Mouse (Mus musculus) ES-E14 (cell line): ENCODE data around the gene Cox8a. TPM values are rescaled to one million over a fixed set of nuclear protein-coding genes. Genes with fewer than 3 reads are reported as not detected.

Experiments
- DNase-seq: peaks from one replicate; pipeline ENCODE4 v3.0.0-alpha.2; 2013; ENCODE audit warnings: low read depth, low spot score
- H3K27ac ChIP-seq: 2 replicates; pipeline ENCODE4 v1.5.1; 2012; ENCODE audit warnings: low read depth, mild to moderate bottlenecking, low read length, moderate library complexity, mixed read lengths; ENCODE audit not compliant: poor library complexity, insufficient read depth, severe bottlenecking
- H3K36me3 ChIP-seq: 2 replicates; pipeline ENCODE4 v1.6.1; 2012; ENCODE audit warnings: mild to moderate bottlenecking, low read length, moderate library complexity, mixed read lengths; ENCODE audit not compliant: control insufficient read depth, poor library complexity, insufficient read depth, severe bottlenecking
- H3K4me1 ChIP-seq, 2 experiments: fragments of 150-350 bp in 1 of 2; sonication (generic) in 1 of 2; 2 replicates each; pipeline ENCODE4 v1.6.1; 2012; ENCODE audit warnings: low read length in 2 of 2, mild to moderate bottlenecking in 1 of 2, mixed read lengths in 1 of 2; ENCODE audit not compliant: control insufficient read depth in 2 of 2, insufficient read depth in 2 of 2, poor library complexity in 1 of 2
- H3K4me3 ChIP-seq, 2 experiments: fragments of 150-350 bp in 1 of 2; sonication (generic) in 1 of 2; 2 replicates each; pipeline ENCODE4 v1.5.1; 2012; ENCODE audit warnings: low read length in 2 of 2, low read depth in 1 of 2, mild to moderate bottlenecking in 1 of 2, mixed read lengths in 1 of 2; ENCODE audit not compliant: insufficient read depth in 1 of 2, poor library complexity in 1 of 2, severe bottlenecking in 1 of 2
- H3K9ac ChIP-seq: 2 replicates; pipeline ENCODE4 v1.6.1; 2012; ENCODE audit warnings: low read depth, mild to moderate bottlenecking, low read length, mixed read lengths; ENCODE audit not compliant: poor library complexity, insufficient read depth, severe bottlenecking
- H3K9me3 ChIP-seq: fragments of 150-350 bp; sonication (generic); 2 replicates; pipeline ENCODE4 v1.6.1; 2012; ENCODE audit warnings: low read depth, mild to moderate bottlenecking, low read length; ENCODE audit not compliant: control insufficient read depth, insufficient read depth
- CHD2 ChIP-seq: IDR thresholded peaks from 2 replicates; pipeline ENCODE4 v1.6.1; 2014; ENCODE audit warnings: mild to moderate bottlenecking, low read depth, low read length, inconsistent platforms
- HCFC1 ChIP-seq: IDR thresholded peaks from 2 replicates; pipeline ENCODE4 v1.6.1; 2012; ENCODE audit warnings: low read length, inconsistent platforms, borderline replicate concordance; ENCODE audit not compliant: insufficient read depth
- MAFK ChIP-seq: IDR thresholded peaks from 2 replicates; pipeline ENCODE4 v1.6.1; 2014; ENCODE audit warnings: mild to moderate bottlenecking, low read depth, low read length, inconsistent platforms; ENCODE audit not compliant: insufficient read depth
- ZC3H11A ChIP-seq: IDR thresholded peaks from 2 replicates; pipeline ENCODE4 v1.6.1; 2012; ENCODE audit warnings: low read depth, mild to moderate bottlenecking, inconsistent platforms, low read length, borderline replicate concordance
- ZNF384 ChIP-seq: IDR thresholded peaks from 2 replicates; pipeline ENCODE4 v1.6.1; 2012; ENCODE audit warnings: low read depth, low read length, inconsistent platforms
- in situ Hi-C, 2 experiments: fragments of 600-800 bp; cut with MboI; formaldehyde crosslinking; loops; one replicate each; pipeline ENCODE4 v1.15.1; 2025; ENCODE audit warnings: low sequenced_read_pairs in 2 of 2, inconsistent platforms in 1 of 2; ENCODE audit not compliant: unreplicated experiment in 2 of 2
- total RNA-seq: library from RNA; depleted of rRNA; stranded (reverse); fragments of 300-350 nt; gene quantifications from 2 replicates; pipeline ENCODE4 v1.2.3, GENCODE M21; 2012

Cox8a gene
- total RNA-seq, 1 experiment: 882 TPM

- Histone ChIP-seq H3K36me3 (no peaks in the 10 kb centered on the region), H3K9me3 (no peaks in the 10 kb centered on the region), H3K4me1 (peaks cover 6 to 27% of the 10 kb centered on the region in 2 experiments), H3K9ac (no peak overlapping the region), H3K4me3 (no peak overlapping the region), H3K27ac (no peak overlapping the region)
- in situ Hi-C loops: no loop called here
- TF ChIP-seq MAFK: no peak
- TF ChIP-seq ZNF384: no peak
- no peak for TF ChIP-seq HCFC1
- no peak for TF ChIP-seq CHD2
- no peak for TF ChIP-seq ZC3H11A
- DNase-seq: no peak
Observed at GRCm38 (mm10) chr19:7177804-7178511, 39.5 kb downstream of the Cox8a start.

GRCm38 (mm10) chr19:7176041-7176696 is 41.2 kb downstream of the Cox8a start:
- Histone ChIP-seq H3K9me3 (no peaks in the 10 kb centered on the region), H3K36me3 (no peaks in the 10 kb centered on the region), H3K27ac (no peak overlapping the region), H3K9ac (no peak overlapping the region), H3K4me3 (no peak overlapping the region), H3K4me1 (peaks cover 2 to 30% of the 10 kb centered on the region in 2 experiments; a peak in 3 of 4 replicates)
- no peak for DNase-seq
- in situ Hi-C loops: no loop called here
- TF ChIP-seq CHD2 (no peak), ZC3H11A (no peak), HCFC1 (no peak), MAFK (no peak), ZNF384 (no peak)

GRCm38 (mm10) chr19:7172051-7172866 is 45.2 kb downstream of the Cox8a start:
- Histone ChIP-seq H3K27ac (no peak overlapping the region), H3K36me3 (no peaks in the 10 kb centered on the region), H3K4me1 (peaks cover 3 to 31% of the 10 kb centered on the region in 2 experiments; a peak in 3 of 4 replicates), H3K4me3 (no peak overlapping the region), H3K9ac (no peak overlapping the region), H3K9me3 (no peaks in the 10 kb centered on the region)
- DNase-seq: no peak
- in situ Hi-C loops: no loop called here
- no peak for TF ChIP-seq CHD2
- no peak for TF ChIP-seq ZNF384
- no peak for TF ChIP-seq HCFC1
- TF ChIP-seq MAFK: no peak
- TF ChIP-seq ZC3H11A: no peak

GRCm38 (mm10) chr19:7171447-7171846 is 46.0 kb downstream of the Cox8a start:
- H3K27ac ChIP-seq: no peak overlapping the region
- H3K4me1 ChIP-seq: peaks cover 3 to 31% of the 10 kb centered on the region in 2 experiments; a peak in 3 of 4 replicates
- no peak for DNase-seq
- no peaks in the 10 kb centered on the region for H3K36me3 ChIP-seq
- no peak overlapping the region for H3K9ac ChIP-seq
- no peaks in the 10 kb centered on the region for H3K9me3 ChIP-seq
- TF ChIP-seq ZNF384: no peak
- TF ChIP-seq MAFK: no peak
- TF ChIP-seq ZC3H11A: no peak
- TF ChIP-seq HCFC1: no peak
- TF ChIP-seq CHD2: no peak
- no peak overlapping the region for H3K4me3 ChIP-seq
- in situ Hi-C loops: no loop called here
